Mouse (Mus musculus) thymus, postnatal 0 days (tissue): ENCODE measurements around the gene Clec18a. TPM values are rescaled to one million over a fixed set of nuclear protein-coding genes. Genes with fewer than 3 reads are reported as not detected.
"Not testable (repeated sequence)": the region's sequence is repeated elsewhere in the genome, so short reads cannot be mapped to it uniquely, and the experiment has no call there.

ENCODE experiments used
- DNase-seq: peaks from one replicate; pipeline ENCODE4 v3.0.0-alpha.2; 2015; ENCODE audit warnings: low spot score
- polyA plus RNA-seq: library from polyadenylated mRNA; unstranded; fragments of >200 nt; fragmentation: Nextera tagmentation; extraction: Ambion mirVana; gene quantifications from 2 replicates; pipeline ENCODE4 v1.2.1, GENCODE M21; 2015

The Clec18a gene
- polyA plus RNA-seq, 1 experiment from 2014 or later, result not detected

DNA sequence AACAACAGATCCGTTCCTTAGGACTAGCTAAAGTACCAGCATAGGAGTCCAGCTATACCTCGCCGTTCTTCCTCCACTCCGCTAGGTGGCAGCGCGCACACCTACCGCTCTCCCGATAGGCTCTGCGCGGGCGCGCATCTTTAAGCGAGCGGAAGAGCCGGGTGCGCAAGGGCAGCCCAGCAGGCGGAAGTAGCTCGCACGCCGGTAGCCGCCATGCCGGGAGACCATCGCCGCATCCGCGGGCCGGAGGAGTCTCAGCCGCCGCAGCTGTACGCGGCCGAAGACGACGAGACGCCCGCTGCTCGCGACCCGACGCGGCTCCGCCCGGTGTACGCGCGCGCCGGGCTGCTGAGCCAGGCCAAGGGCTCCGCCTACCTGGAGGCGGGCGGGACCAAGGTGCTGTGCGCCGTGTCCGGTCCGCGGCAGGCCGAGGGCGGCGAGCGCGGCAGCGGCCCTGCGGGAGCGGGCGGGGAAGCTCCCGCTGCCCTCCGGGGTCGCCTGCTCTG, 36.0 kb downstream of the Clec18a start, which contains the start of gene Exosc6:
Gene Exosc6, plus strand, starts transcription at position 182 of the 506 bp plus-strand sequence.
- peak; percentile 95 for DNase-seq

- no peak for DNase-seq
Measured at GRCm38 (mm10) chr8:111055661-111056060, 36.6 kb downstream of the Clec18a start.

DNA sequence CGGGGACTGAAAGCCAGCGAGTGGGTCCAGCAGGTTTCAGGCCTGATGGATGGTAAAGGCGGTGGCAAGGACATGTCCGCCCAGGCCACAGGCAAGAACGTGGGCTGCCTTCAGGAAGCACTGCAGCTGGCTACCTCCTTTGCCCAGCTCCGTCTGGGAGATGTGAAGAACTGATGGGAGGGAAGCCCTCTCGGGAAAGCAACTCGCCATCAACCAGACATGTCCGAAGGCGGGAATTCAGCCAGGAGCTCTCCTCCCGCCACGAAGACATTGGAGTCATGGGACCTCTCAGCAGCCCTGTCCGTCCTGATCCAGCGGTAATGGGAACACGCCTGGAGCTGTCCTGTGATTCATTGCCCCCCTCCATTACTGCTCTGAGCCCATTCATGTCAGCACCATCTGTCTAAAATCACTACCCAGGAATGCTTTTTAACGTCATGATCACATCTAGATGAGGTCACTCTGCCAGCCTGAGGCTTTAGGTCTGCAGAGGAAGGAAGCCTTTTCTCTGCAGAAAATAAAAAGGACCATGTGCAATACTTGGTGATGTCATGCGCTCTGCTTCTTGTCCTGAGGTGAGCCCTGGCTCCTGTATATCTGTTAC, 37.1 kb downstream of the Clec18a start:
- DNase-seq, result no peak

DNA sequence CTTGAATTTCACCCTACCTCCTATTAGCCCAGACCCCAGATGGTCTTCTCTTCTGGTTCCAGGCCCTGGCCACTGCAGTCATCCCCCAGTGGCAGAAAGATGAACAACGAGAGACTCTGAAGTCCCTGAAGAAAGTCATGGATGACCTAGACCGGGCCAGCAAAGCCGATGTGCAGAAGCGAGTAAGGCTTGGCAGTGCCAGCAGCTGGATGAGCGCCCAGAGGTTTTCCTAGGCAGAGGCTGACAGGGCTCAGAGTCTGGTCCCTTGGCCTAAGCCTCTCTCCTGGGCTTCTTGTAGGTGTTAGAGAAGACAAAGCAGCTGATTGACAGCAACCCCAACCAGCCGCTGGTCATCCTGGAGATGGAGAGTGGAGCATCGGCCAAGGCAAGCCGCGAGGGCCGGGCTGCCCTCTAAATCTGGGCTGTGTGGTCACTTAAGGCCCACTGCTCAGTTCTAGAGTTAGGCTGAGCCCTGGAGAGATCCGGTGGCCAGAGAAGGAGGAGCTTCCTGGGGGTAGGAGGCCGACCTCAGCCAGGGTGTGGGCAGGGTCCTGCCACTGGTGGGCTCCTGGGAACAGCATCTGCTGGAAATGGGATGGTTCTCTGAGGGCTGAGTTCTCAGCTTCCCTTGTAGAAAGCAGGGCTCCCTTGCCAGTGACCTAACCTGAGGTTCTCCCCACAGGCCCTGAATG, 38.3 kb downstream of the Clec18a start:
- no peak for DNase-seq

DNA sequence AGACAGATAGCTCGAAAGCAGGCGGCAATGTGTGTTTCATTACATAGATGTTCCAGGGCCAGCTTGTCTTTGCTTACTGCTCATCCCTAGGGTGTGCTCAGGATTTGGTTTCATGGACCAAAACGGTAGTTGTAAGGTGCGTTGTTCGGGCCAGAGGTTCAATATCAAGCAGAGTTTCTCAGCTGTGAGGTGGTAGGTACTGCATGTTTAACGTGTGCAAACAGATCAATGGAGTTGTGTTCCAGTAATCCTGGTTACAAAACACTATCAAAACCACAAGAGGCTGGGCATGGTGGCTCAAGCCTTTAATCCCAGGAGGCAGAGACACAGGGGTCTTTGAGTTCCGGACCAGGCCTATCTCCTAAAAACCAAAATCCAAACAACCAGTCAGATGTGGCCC, 43.1 kb downstream of the Clec18a start:
- DNase-seq, result no peak

DNA sequence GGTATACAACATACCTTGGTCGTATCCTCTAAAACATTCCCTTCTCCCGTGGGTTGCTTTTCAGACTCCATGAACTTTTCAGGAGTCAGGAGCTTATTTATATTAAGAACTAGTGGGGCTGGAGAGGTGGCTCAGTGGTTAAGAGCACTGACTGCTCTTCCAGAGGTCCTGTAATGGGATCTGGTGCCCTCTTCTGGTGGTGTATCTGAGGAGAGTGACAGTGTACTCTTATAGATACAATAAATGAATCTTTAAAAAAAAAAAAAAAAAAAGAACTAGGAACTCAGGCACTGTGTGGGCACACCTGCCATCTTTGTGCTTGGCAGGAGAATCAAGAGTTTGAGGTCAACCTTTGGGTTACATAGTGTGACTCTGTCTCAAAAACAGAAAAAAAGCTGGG, 43.5 kb downstream of the Clec18a start:
- no peak for DNase-seq

- no peak for DNase-seq
Measured at GRCm38 (mm10) chr8:111044003-111044734, 48.1 kb downstream of the Clec18a start.

- DNase-seq, result no peak
Measured at GRCm38 (mm10) chr8:111042546-111042945, 49.7 kb downstream of the Clec18a start.

DNA sequence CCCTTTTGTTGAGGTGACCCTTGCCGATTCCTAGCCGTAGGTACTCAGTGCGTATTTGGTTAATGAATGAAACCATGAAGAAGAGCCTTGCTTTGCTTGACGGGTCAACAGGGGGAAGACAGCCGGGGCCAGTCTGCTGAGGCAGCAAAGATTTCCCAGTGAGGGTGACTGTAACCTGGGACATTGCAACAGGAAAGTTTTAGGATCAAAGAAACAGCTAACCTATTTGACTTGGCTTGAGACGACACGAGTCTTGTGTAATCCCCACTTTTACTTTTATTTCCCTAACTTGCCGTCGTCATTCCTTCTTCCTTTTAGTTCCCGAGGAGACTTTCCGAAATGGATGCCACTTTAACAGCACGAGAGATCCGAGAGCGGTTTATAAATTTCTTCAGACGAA, 55.6 kb downstream of the Clec18a start:
- no peak for DNase-seq

- DNase-seq, result no peak
Measured at GRCm38 (mm10) chr8:111034276-111034675, 58.0 kb downstream of the Clec18a start.

DNA sequence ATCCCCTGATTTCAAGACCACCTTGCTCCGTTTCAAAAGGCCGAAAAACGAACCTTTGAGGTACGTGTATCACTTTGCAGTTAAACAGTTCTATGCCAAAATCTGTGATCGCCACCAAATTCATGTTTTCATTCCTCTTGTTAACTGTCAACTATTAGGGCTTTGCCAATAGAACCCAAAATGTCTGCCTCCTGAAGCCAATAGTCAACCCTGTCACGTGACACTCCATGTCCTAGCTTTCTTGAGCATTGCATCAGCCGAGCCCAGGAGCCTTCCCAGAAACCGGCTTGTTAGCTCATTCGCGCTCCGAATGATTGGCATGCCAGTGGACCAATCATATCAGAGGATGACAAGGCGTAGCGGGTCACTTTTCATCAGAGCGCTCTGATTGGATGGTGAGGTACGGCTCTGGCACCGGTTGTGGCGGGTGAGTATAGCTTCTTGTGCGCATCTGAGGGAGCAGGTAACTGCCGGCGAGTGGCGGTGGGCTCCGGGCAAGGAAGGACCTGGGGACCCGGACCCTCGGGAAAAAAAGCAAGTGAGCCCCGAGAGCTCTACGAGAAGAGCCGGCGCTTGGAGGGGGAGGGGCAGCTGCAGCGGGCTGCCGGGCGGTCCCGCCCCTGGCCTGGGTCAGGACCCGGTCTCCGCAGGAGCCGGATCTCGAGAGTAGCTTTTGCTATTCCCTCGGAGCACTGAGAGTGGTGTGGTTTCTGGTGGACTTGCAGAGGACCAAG, 58.6 kb downstream of the Clec18a start:
- DNase-seq, result peak; percentile 98

DNA sequence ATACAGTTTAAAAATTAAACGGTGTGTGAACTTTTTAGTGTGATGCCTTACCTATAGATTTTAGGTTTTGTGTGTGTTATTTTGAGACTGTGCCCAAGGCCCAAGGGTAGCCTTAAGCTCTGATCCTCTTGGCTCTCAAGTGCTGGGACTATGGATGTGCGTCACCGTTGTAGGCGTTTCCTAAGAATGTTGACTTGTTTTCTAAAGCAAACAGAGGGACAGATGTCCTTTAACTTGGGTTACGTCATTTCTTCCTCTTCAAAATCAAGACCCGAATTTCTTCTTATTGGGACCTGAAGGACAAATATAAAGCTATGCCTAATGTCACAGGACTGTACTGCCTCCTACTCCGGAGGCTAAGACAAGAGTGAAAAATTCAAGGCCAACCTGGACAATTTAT, 59.3 kb downstream of the Clec18a start, which contains the start of gene Aars:
Gene Aars, plus strand, starts transcription at position 229 of the 400 bp plus-strand sequence.
- DNase-seq, result no peak

GRCm38 (mm10) chr8:111031572-111031971, 60.7 kb downstream of the Clec18a start, which contains the start of gene Ddx19b:
Ddx19b (minus strand) TSS chr8:111031751.
- DNase-seq, result no peak

- peak; percentile 15 for DNase-seq
Measured at GRCm38 (mm10) chr8:111030045-111030444, 62.2 kb downstream of the Clec18a start.

- peak; percentile 40 for DNase-seq
Measured at GRCm38 (mm10) chr8:111029589-111029988, 62.6 kb downstream of the Clec18a start.

- DNase-seq, result peak; percentile 75
Measured at GRCm38 (mm10) chr8:111027391-111027937, 64.8 kb downstream of the Clec18a start.

DNA sequence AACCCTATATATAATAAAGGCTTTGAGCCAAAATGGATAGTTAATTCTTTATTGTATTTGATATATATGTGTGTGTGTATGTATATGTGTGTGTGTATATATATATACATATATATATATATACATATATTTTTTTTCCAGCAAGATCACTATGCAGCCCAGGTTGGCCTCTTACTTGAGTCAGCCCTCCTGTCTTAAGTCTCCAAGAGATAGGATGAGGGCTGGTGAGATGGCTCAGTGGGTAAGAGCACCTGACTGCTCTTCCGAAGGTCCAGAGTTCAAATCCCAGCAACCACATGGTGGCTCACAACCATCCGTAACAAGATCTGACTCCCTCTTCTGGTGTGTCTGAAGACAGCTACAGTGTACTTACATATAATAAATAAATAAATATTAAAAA, 65.6 kb downstream of the Clec18a start:
- not testable (repeated sequence) for DNase-seq

- DNase-seq, result not testable (repeated sequence)
Measured at GRCm38 (mm10) chr8:111010230-111010991, 81.8 kb downstream of the Clec18a start.
